Mouse (Mus musculus) G1E-ER4 (cell line): ENCODE data around the gene Tmed5. TPM values are rescaled to one million over a fixed set of nuclear protein-coding genes. Genes with fewer than 3 reads are reported as not detected.

Experiments used
- GATA1 ChIP-seq: IDR thresholded peaks from one replicate; pipeline ENCODE4 v1.8.0; 2012; ENCODE audit warnings: low read length, inconsistent platforms
- polyA plus RNA-seq: library from polyadenylated mRNA; stranded (reverse); fragments of >175 nt; gene quantifications from 2 replicates; pipeline ENCODE4 v1.2.3, GENCODE M21; 2012

The Tmed5 gene
- 58.6 and 85.8 TPM in 2 replicates for polyA plus RNA-seq

DNA sequence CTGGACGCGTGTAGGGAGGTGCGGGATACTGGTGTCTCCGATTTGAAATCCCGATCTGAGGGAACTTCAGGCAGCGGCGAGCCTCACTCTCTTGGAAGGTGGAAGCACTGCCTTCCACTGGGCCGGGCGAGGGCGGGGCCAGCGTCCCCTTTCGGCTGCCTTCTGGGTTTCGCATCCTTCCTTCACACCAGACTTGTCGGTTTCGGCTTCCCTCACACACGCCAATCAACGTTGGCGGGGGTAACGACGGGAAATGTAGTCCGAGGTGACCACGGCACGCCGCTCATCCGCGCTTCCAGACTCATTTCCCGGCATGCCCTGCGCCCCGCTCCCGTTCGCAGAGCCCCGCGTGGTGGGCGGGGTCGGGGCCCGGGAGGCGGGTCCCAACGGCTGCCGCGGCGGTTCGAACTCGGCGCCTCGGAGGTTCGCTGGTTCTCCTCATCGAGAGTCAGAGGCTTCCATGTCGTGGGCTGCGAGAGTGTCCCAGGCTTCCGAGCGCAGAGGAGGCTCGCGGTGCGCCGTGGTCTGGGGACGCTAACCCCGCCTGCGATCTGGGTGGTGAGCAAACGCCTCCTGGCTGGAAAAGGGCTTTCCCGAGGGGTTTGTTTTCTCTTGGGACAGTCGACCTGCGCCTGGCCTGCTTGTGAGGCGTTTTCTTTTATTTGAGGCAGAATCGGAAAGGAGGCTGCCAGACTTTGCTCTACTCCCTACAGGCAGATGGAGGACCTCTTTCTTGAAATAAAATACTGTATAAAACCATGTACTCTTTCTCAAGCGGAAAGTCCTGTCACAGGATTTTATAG lies at the start of gene Tmed5, which contains the start of gene Ccdc18:
Gene Tmed5, minus strand, starts transcription at position 180 of the 803 bp plus-strand sequence.
Gene Ccdc18, plus strand, starts transcription at position 435 of the 803 bp plus-strand sequence.
- TF ChIP-seq GATA1, result no peak

DNA sequence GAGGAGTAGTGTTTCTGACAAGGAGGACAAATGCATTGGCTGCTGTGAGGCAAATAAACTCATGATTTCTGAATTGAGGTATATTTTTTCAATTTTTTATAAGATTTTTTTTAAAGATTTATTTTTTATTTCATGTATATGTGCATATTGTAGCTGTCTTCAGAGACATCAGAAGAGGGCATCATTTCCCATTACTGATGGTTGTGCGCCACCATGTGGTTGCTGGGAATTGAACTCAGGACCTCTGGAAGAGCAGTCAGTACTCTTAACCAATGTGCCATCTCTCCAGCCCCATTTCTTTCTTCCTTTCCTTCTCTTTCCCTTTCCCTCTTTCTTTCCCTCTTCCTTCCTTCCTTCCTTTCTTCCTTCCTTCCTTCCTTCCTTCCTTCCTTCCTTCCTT lies 31.3 kb upstream of the Tmed5 start:
- no peak for TF ChIP-seq GATA1

DNA sequence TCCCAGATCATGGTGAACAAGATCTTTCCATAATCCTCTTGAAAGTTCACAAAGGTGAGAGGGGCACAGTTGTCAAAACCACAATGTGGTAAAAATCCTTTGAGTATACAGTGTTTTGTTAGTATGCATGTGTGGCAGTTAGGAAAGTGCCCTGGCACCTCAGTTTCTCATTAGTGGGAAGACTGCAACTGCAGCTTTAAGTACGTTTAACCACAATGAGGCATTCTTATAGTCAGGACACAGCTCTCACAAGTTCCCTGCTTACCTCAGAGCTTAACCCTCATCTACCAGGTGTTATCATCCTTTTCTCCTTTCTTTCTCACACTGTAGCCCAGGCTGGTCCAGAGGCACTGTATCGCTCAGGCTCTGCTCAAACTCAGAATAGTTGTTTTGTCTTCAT lies 28.4 kb upstream of the Tmed5 start:
- no peak for TF ChIP-seq GATA1

DNA sequence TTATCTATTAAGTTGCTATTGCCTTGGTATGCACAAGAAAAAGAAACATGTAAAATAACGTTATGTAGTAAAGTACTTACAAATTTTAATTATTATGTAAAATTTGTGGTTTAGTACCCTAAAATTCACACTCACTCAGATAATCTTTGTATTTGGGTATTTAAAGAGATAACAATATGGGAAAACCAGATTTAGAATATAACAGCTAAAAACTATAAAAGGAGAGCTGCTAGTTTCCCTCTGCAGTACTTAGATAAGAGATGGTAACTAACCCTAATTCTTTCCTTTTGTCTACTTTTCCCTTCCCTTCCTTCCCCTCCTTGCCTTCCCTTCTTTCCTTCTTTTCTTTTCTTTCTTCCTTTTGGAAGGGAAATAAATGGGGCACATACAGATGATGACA lies 20.2 kb upstream of the Tmed5 start:
- no peak for TF ChIP-seq GATA1

DNA sequence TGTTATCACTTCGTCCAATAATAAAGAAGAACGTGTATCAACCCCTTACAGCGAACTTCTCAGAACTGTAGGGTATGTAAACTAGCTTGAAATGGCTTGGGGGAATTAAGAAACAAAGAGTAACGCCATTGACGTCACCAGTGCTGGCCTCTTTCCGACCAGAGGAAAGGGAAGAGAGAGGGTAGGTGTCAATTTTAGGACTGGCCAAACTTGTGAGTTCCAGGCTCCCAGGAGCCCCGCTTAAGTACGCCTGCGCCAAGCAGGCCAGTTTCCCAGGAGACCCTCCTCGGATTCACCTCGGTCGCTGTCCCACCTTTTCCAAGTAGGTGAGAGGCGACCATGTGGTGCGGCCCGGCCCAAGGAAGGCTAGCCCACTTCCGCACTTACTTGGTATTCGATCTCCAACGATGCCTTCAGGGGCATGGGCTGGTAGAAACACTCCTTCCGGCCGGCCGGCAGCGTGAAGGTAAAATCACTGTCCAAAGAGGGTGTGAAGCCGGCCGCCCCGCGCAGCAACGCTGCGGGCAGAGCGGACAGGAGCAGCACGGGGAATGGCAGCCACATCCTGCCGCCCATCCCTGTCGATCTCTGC lies 475 bp downstream of the Tmed5 start:
- TF ChIP-seq GATA1, result no peak

DNA sequence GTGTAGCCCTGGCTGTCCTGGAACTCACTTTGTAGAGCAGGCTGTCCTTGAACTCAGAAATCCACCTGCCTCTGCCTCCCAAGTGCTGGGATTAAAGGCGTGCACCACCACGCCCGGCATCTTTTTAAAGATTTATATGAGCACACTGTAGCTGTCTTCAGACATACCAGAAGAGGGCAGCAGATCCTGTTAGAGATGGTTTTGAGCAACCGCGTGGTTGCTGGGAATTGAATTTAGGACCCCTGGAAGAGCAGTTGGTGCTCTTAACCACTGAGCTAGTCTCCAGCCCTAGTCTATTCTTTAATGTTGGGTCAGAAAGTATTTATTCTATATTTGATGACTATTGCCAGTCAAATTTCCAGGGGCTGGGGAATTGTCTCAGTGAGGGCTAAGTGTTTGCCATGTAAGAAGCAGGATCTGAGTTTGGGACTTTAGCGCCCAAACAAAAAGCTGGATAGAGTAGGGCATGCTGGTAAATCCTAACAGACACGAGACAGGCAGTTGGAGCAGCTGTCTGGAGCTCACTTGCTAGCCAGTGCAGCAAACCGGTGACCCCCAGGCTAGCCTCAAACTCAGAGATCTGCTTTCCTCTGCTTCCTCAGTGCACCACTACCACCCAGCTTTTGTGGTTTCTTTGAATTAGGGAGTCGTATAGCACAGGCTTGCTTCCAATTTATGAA lies 12.1 kb downstream of the Tmed5 start:
- no peak for TF ChIP-seq GATA1

DNA sequence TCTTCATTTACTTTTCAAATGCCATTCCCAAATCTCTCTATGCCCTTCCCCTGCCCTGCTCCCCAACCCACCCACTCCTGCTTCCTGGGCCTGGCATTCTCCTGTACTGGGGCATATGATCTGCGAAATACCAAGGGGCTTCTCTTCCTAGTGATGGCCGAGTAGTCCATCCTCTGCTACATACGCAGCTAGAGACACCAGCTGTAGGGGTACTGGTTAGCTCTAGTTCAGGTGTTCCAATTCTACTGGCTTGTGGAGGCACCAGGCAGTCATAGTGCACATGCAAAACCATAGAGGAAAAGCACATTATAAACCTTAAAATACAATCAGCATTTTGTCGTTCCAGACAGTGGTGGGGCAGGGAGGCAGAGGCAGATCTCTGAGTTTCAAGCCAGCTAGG lies 14.7 kb downstream of the Tmed5 start:
- TF ChIP-seq GATA1, result no peak

DNA sequence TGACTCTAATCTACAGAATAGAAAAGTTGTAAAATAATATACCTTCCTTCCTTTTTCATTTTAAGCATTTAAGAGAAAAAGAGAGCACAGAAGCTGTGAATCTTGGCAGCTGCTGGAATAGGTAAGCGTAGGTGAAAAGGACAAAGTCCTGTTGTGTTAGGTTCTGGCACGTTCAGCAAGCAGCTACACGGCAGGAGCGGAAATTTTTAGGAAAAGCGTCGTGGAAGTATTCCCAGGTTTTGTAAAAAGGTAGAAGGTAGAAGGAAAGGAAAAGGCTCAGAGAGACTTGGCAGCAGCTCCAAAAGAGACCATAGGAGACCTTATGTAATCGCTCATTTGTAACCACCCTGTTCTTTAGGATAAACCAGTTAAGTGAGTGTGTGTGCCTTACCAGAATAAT lies 23.1 kb downstream of the Tmed5 start:
- no peak for TF ChIP-seq GATA1

DNA sequence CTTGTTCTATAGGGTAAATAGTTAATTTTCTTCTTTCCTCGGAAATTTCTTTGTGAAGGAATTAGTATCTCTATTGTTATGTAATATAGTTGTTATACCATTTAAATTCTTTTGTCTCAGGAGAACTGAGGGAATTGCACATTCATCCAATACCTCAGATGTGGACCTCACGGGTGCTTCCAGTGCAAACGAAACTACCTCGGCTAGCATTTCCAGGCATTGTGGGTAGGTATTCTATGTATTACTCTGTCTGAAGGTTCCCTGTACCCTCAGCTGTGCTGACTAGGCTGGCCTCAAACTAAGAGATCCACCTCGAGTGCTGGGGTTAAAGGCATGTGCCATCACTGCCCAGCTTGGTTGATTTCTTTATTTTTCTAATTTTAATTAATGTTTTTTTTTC lies 28.1 kb downstream of the Tmed5 start:
- no peak for TF ChIP-seq GATA1

DNA sequence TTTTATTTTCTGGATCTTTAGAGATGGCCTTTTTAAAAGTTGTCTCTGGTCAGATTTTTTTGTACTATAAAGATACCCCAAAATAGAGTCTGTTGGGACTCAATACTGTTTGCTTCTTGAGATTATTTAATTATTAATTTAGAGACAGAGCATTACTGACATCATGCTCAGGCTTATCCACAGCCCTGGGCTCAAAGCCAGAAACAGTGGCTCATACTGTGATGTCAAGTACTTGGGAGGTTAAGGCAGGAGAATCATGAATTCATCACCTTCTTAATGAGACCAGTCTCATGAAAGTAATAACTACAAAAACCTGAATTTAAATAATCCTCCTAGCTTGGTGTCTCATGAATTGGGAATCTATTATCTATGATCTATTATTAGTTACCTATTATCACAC lies 32.2 kb downstream of the Tmed5 start:
- no peak for TF ChIP-seq GATA1

DNA sequence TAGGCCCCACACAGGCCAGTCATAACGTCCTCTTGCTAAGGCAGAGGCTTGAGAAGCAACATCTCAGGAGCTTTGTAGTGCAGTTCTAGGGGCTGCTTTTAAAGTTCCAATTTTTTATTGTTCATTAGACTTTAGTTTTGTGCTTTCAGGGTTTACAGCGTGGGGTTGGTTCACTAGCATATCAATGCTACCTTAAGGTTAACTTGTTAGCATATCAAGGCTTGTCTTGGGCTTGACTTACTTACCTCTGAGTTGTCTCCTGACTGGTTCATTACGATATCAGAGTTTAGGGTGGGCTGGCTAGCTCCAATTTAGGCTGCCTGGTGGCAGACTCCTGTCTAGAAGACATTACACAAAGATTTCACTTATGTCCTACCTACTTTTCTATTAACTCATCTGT lies 34.7 kb downstream of the Tmed5 start:
- TF ChIP-seq GATA1, result no peak

DNA sequence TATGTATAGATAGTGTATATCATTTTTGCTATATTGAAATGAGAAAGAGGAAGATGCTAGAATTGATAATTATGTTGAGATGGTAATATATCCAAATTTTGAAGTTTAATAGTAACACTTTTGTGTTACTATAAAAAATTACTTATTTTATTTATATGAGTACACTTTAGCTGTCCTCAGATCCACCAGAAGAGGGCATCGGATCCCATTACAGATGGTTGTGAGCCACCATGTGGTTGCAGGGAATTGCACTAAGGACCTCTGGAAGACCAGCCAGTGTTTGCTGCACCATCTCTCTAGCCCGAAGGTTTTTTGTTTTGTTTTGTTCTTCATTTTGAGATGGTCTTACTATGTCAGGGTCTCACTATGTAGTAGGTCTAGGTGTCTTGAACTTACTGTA lies 47.0 kb downstream of the Tmed5 start:
- TF ChIP-seq GATA1, result no peak

DNA sequence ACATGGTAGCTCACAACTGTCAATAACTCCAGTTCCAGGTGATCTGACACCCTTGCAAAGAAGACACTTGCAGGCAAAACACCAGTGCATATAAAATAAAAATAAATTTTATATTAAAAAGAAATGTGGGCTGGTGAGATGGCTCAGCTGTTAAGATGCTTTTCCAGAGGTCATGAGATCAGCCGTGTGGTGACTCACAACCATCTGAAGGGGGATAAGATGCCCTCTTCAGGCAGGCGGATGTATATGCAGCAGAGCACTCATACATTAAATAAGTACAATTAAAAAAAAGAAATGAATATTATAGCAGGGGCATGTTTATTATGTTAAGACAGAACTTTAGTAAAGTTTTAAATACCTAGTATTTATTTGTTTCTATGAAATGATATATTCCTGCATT lies 50.0 kb downstream of the Tmed5 start:
- no peak for TF ChIP-seq GATA1

DNA sequence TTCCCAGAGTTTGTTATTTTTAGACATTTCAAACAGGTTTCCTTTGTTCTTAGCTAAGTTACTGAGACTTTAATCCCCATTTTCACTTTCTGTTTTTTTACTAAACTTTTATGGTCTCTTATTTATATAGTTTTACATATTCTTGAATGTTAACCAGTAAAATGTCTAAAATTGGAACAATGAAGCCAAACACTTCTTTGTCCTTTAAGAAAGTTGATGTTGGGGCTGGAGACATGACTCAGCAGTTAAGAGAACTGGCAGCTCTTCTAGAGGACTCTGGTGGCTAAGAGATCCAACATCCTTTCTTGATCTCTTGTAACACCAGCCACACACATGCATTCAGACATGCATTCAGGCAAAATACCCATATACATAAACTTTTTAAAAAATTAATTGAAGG lies 52.8 kb downstream of the Tmed5 start:
- no peak for TF ChIP-seq GATA1

DNA sequence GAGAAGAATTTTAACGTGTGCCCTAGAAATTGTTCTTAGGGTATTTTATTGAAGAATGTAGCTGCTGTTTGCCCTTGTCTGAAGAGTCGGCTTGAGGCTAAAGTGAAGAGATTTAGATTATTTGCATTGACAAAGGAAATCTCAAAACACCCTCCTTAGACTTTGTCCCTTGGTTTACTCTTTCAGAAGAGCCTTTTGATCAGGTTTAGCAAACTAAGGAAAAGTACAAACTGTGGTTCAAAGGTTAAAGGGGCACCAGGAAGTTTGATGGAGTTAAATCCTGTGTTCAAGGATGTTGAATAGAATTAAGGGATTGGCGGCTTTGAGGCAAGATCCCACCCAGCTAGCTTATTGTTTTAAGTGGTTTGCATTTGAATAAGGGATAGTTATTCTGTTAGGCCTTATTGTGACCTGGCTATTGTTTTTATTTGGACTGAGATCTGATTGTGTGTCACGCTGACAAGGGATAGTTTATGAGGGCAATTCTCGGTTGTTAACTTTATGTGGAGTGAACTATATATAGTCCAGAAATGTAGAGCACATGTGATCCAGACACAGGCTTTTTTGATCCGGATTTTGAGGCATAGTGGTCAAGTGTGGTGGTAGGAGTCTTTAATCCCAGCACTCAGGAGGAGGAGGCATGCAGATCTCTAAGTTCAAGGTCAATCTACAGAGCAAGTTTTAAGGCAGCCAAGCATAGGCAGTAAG lies 55.4 kb downstream of the Tmed5 start:
- TF ChIP-seq GATA1, result no peak

DNA sequence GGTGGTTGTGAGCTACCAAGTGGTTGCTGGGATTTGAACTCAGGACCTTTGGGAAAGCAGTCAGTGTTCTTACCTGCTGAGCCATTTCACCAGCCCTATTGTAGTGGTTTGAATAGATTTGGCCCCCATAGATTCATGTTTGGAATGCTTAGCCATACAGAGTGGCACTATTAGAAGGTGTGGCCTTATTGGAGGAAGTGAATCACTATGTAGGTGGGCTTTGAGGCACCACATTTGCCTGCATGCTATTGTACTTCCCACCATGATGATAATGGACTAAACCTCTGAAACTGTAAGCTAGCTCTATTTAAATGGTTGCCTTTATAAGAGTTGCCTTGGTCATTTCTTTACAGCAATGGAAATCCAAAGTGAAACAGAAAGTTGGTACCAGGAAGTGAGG lies 56.2 kb downstream of the Tmed5 start:
- no peak for TF ChIP-seq GATA1
